Mouse (Mus musculus) brain, embryonic 14.5 days (tissue): ENCODE data around the gene P2rx3.

Experiments
- CTCF ChIP-seq: fragments of 200-500 bp; IDR thresholded peaks from 2 replicates; pipeline ENCODE4 v1.5.1; 2012; ENCODE audit warnings: inconsistent platforms, mild to moderate bottlenecking, moderate library complexity, borderline replicate concordance; ENCODE audit not compliant: insufficient read depth, insufficient read length; ENCODE audit errors: extremely low read depth
- POLR2A ChIP-seq: fragments of 200-500 bp; IDR thresholded peaks from 2 replicates; pipeline ENCODE4 v1.6.1; 2012; ENCODE audit warnings: mild to moderate bottlenecking, inconsistent platforms, borderline replicate concordance; ENCODE audit not compliant: poor library complexity, insufficient read depth, insufficient read length, severe bottlenecking; ENCODE audit errors: extremely low read depth

- no peak for TF ChIP-seq POLR2A
- TF ChIP-seq CTCF = no peak
Measured at GRCm38 (mm10) chr2:84961300-84961699, 76.0 kb downstream of the P2rx3 start.
